Mouse (Mus musculus) hindbrain, embryonic 14.5 days (tissue): Measurements from ENCODE around the gene Ccer2. TPM values are rescaled to one million over a fixed set of nuclear protein-coding genes. Genes with fewer than 3 reads are reported as not detected.

Experiments
- ATAC-seq: fragments of 200-750 bp; cut with Nextera tagmentation; 2 replicates; pipeline ENCODE4 v1.8.0; 2017; ENCODE audit warnings: moderate number of reproducible peaks, mild to moderate bottlenecking, moderate TSS enrichment, moderate library complexity; ENCODE audit not compliant: low FRiP score
- DNase-seq: peaks from one replicate; pipeline ENCODE4 v3.0.0-alpha.2; 2015; ENCODE audit warnings: low spot score
- H3K27ac ChIP-seq: fragments of 300-500 bp; sonication (generic); 2 replicates; pipeline ENCODE4 v1.5.1; 2014; ENCODE audit warnings: mild to moderate bottlenecking, moderate library complexity
- H3K27me3 ChIP-seq: fragments of 300-500 bp; sonication (generic); 2 replicates; pipeline ENCODE4 v1.6.1; 2014; ENCODE audit warnings: mild to moderate bottlenecking, low read length, mixed read lengths; ENCODE audit not compliant: control insufficient read depth, insufficient read depth
- H3K36me3 ChIP-seq: fragments of 300-500 bp; sonication (generic); replicated peaks from 2 replicates; pipeline ENCODE4 v1.6.1; 2014; ENCODE audit not compliant: control insufficient read depth, insufficient read depth
- H3K4me1 ChIP-seq: fragments of 300-500 bp; sonication (generic); replicated peaks from 2 replicates; pipeline ENCODE4 v1.6.1; 2014; ENCODE audit warnings: antibody characterized with exemption, low read length, mixed read lengths; ENCODE audit not compliant: control insufficient read depth, insufficient read depth
- H3K4me2 ChIP-seq: fragments of 300-500 bp; sonication (generic); replicated peaks from 2 replicates; pipeline ENCODE4 v1.6.1; 2014; ENCODE audit warnings: mild to moderate bottlenecking, moderate library complexity
- H3K4me3 ChIP-seq: fragments of 300-500 bp; sonication (generic); replicated peaks from 2 replicates; pipeline ENCODE4 v1.5.1; 2014; ENCODE audit warnings: mild to moderate bottlenecking, low read length
- H3K9ac ChIP-seq: fragments of 300-500 bp; sonication (generic); 2 replicates; pipeline ENCODE4 v1.6.1; 2014
- H3K9me3 ChIP-seq: fragments of 300-500 bp; sonication (generic); 2 replicates; pipeline ENCODE4 v1.6.1; 2016; ENCODE audit warnings: low read length; ENCODE audit not compliant: control insufficient read depth
- WGBS: fragments of 180-500 bp; shearing (Covaris S2); extraction: QIAGEN DNeasy Blood & Tissue Kit; methylation state at CpG from one replicate; pipeline ENCODE4 v1.1.7; 2014; 5-methylcytosine and 5-hydroxymethylcytosine counted together
- polyA plus RNA-seq: library from polyadenylated mRNA; unstranded; fragments of >200 nt; fragmentation: Nextera tagmentation; extraction: Ambion mirVana; gene quantifications from 2 replicates; pipeline ENCODE4 v1.2.1, GENCODE M21; 2014

Ccer2 gene
- polyA plus RNA-seq, 1 experiment from 2014 or later = 0.33 TPM

DNA sequence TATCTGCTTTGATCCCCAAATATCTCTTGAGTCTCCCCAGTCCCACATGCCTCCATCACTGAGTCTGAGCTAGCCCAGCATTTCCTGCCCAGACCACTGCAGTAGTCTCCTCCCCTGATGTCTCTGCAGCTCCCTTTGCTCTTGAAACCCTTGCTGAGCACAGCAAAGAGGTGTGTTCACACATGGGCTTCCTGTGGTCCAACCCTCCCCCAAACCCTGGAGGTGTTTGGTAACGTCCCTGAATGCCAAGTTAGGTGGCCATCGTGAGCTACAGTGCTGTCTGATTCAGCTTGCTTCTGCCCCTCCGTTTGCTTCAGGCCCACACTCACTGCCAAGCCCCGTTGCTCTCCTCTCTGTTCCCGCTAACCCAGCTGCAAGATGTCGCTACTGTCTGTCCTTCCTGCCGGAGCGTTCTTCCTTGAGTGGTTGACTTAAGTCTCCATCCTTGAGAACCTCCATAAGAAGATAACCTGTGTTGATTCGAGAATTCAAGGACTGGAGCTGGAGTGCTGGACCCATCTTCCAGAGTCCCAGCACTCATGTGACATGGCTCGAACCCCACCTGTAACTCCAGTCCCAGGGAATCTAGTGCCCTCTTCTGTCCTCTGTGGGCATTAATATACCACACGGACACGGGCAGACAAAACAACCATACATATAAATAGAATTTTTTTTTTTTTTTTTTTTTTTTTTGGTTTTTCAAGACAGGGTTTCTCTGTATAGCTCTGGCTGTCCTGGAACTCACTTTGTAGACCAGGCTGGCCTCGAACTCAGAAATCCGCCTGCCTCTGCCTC, 36.6 kb downstream of the Ccer2 start:
- DNase-seq (no peak), ATAC-seq (no peak)
- Histone ChIP-seq H3K4me2 (no peak overlapping the region), H3K27me3 (no peaks in the 10 kb centered on the region), H3K9me3 (no peaks in the 10 kb centered on the region), H3K4me3 (no peak overlapping the region), H3K27ac (no peak overlapping the region), H3K9ac (no peak overlapping the region), H3K4me1 (no peaks in the 10 kb centered on the region), H3K36me3 (no peaks in the 10 kb centered on the region; the same call in 1 of the 2 replicates)
- 87% methylated on average over 13 of the region's 14 CpGs for WGBS

DNA sequence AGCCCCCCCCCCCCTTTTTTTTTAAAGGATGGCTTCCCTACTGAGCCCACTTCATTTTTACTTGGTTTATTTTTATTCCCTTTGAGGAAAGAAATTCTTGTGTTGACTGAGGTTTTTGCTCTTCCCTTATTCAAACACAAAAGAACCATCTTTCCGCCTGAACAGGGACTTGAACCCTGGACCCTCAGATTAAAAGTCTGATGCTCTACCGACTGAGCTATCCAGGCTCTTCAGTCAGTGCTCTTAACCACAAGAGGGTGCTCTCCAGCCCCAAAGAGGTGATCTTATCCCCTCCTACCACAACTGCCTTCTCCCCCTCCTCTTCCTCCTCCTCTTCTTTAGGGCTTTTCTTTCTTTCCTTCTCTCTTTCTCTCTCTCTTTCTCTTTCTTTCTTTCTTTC, 37.9 kb downstream of the Ccer2 start:
- H3K27ac ChIP-seq = no peak overlapping the region
- H3K27me3 ChIP-seq = no peaks in the 10 kb centered on the region
- H3K4me3 ChIP-seq = no peak overlapping the region
- ATAC-seq (no peak), DNase-seq (no peak)
- no peaks in the 10 kb centered on the region for H3K4me1 ChIP-seq
- no peak overlapping the region for H3K9ac ChIP-seq
- no peak overlapping the region for H3K4me2 ChIP-seq
- WGBS = 36% methylated on average over 2 of the region's 2 CpGs
- no peaks in the 10 kb centered on the region for H3K9me3 ChIP-seq
- H3K36me3 ChIP-seq = no peaks in the 10 kb centered on the region

DNA sequence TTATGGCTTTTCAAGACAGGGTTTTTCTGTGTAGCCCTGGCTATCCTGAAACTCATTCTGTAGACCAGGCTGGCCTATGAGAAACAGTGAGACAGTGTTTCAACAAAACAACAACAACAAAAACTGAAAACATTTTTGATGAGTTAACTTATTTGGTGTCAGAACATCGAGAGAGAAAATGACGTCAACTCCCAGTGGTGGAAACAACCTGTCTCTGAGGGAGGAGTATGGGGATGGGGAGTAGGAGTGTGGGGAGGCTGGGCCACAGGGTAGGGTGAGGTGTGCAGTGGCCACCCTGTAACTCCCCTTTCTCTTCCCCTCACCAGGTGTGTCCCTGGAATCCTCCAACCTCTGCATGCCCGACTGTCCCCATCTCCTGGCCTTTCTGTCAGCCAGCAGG, 38.5 kb downstream of the Ccer2 start:
- no peak overlapping the region for H3K4me2 ChIP-seq
- H3K36me3 ChIP-seq = no peaks in the 10 kb centered on the region
- no peaks in the 10 kb centered on the region for H3K9me3 ChIP-seq
- no peak for ATAC-seq
- H3K27me3 ChIP-seq = no peaks in the 10 kb centered on the region
- no peaks in the 10 kb centered on the region for H3K4me1 ChIP-seq
- no peak for DNase-seq
- 74% methylated on average over 3 of the region's 3 CpGs for WGBS
- no peak overlapping the region for H3K27ac ChIP-seq
- no peak overlapping the region for H3K4me3 ChIP-seq
- H3K9ac ChIP-seq = no peak overlapping the region

DNA sequence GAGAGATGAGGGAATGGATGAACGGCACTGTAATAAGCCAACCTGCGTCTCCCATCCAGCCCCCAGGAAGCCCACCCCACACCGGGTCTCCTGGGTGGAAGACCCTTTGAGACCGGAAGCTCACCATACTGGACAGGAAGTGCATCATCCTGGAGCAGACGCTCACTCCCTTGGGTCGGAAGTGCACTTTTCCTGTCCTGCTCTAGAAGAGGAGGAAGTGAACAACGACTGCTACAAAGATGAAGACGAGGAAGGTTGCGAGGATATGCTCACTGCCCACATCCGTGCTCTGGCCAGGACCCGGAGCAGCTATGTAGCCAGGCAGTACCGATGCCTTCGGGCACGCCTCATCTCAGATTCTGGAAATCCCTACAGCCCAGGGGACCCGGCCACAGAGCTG, 39.9 kb downstream of the Ccer2 start:
- Histone ChIP-seq H3K27me3 (no peaks in the 10 kb centered on the region), H3K36me3 (no peaks in the 10 kb centered on the region), H3K9me3 (no peaks in the 10 kb centered on the region), H3K4me2 (peak overlapping the region; percentile 35), H3K4me3 (no peak overlapping the region), H3K4me1 (no peaks in the 10 kb centered on the region), H3K9ac (no peak overlapping the region), H3K27ac (no peak overlapping the region)
- ATAC-seq = no peak
- WGBS = 81% methylated on average over 15 of the region's 15 CpGs
- no peak for DNase-seq

DNA sequence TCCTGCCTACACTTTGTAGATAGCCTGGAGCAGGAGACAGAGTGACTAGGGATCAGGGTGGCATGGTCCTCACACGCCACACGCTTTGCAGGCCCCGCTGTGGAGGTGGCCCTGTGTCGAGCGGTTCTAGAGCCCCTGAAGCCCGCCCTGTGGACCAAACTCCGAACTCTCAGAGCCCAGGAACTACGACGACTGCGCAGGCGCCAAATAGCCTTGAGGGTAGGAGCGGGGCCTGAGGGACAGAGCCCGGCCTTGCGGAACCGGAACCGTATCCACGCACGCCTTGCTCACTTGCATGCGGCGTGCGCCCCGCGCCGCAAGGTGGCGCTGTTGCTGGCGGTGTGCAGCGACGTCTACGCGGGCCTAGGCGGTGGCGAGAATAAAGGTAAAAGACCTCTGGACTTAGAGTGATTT, 40.6 kb downstream of the Ccer2 start:
- peak; percentile 69; the same call in 1 of the 2 replicates for ATAC-seq
- no peaks in the 10 kb centered on the region for H3K9me3 ChIP-seq
- no peak overlapping the region for H3K27ac ChIP-seq
- DNase-seq = peak; percentile 82
- peak overlapping the region; percentile 35 for H3K4me2 ChIP-seq
- no peaks in the 10 kb centered on the region for H3K4me1 ChIP-seq
- 15% methylated on average over 32 of the region's 32 CpGs for WGBS
- H3K36me3 ChIP-seq = no peaks in the 10 kb centered on the region
- no peak overlapping the region for H3K4me3 ChIP-seq
- H3K9ac ChIP-seq = no peak overlapping the region
- no peaks in the 10 kb centered on the region for H3K27me3 ChIP-seq

DNA sequence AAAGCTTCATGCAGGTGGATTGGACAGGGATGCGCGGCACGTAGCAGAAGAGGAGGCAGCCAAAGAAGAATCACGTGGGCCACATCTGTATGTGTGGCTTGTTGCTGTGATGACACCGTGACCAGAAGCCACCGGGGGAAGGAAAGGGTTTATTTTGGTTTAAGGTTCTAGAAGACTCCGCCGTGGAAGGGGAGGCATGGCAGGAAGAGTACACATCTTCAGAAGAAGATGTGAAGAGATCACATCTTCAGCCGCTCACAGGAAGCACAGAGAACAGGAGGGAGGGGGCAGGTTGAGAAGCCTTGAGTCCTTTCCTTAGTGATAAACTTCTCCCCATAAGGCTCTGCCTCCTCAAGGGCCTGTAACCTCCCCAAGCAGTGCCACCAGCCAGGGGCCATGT, 44.0 kb downstream of the Ccer2 start:
- Histone ChIP-seq H3K27ac (no peak overlapping the region), H3K9me3 (no peaks in the 10 kb centered on the region), H3K36me3 (no peaks in the 10 kb centered on the region), H3K4me3 (no peak overlapping the region), H3K27me3 (no peaks in the 10 kb centered on the region), H3K4me1 (peaks cover 6% of the 10 kb centered on the region; the same call in 1 of the 2 replicates), H3K4me2 (no peak overlapping the region), H3K9ac (no peak overlapping the region)
- 95% methylated on average over 9 of the region's 9 CpGs for WGBS
- ATAC-seq = no peak
- DNase-seq = no peak

DNA sequence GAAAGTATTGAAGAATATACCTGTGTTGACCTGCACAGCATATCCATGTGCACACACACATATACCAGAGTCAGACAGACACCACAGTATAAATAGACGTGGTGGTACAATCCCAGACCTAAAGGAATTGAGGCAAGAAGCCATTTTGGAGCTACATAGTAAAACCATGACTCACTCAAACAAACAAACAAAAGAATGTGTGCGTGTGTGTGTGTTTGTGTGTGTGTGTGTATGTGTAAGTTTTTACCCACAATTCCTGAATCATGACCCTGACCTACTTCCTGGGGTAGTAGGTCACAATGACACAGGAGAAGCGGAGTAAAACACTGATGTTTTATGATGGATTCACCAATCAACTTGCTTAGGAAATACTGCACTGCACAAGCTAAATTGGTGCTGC, 45.5 kb downstream of the Ccer2 start:
- H3K27ac ChIP-seq = peak overlapping the region; percentile 55

DNA sequence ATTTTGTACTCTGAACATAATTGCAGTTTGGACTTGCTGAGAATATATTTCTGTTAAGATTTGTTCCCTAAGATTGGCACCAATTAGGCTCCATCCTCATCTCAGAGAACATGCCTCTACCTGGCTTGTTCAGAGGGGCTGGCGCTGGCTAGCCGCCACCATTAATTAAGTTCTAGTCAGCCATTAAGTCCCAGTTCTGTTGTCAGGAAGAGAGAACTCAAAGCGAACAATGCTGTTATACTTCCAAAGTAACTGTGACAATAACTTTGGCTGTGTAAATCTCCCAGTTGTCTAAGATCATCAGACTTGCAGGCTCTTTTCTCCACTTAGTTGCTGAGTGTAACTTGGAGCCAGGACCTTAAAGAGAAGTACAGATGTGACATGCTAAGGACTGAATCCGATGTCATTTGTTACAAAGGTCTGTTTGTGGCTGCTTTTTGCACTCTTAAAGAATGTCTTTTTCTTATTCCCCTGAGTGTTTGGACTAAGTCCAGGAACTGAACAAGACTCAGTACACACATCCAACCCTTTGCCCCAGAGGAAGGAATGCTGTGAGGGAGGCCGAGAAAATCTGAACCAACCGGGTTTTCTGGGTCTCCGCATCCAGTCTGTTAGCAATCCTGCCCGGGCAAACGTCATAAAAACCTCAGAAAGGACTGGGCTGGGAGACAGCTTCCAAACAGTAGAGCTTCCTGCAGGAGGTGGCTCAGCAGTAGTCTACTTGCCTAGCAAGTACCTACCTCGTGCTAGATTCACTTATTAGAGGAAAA, 46.1 kb downstream of the Ccer2 start:
- peak; percentile 40 for DNase-seq
- Histone ChIP-seq H3K4me3 (no peak overlapping the region), H3K4me1 (peaks cover 6% of the 10 kb centered on the region; the same call in 1 of the 2 replicates), H3K36me3 (no peaks in the 10 kb centered on the region), H3K9ac (no peak overlapping the region), H3K27ac (peak overlapping the region; percentile 55), H3K9me3 (no peaks in the 10 kb centered on the region), H3K4me2 (no peak overlapping the region), H3K27me3 (no peaks in the 10 kb centered on the region)
- 28% methylated on average over 10 of the region's 10 CpGs for WGBS
- no peak for ATAC-seq

More for the DNA sequence above, 45.5 kb downstream of the Ccer2 start:
- H3K9ac ChIP-seq = no peak overlapping the region
- DNase-seq (no peak), ATAC-seq (no peak)
- no peaks in the 10 kb centered on the region for H3K36me3 ChIP-seq
- no peaks in the 10 kb centered on the region for H3K27me3 ChIP-seq
- peaks cover 6% of the 10 kb centered on the region; the same call in 1 of the 2 replicates for H3K4me1 ChIP-seq
- no peak overlapping the region for H3K4me2 ChIP-seq
- 77% methylated on average over 3 of the region's 3 CpGs for WGBS
- H3K4me3 ChIP-seq = no peak overlapping the region
- H3K9me3 ChIP-seq = no peaks in the 10 kb centered on the region

DNA sequence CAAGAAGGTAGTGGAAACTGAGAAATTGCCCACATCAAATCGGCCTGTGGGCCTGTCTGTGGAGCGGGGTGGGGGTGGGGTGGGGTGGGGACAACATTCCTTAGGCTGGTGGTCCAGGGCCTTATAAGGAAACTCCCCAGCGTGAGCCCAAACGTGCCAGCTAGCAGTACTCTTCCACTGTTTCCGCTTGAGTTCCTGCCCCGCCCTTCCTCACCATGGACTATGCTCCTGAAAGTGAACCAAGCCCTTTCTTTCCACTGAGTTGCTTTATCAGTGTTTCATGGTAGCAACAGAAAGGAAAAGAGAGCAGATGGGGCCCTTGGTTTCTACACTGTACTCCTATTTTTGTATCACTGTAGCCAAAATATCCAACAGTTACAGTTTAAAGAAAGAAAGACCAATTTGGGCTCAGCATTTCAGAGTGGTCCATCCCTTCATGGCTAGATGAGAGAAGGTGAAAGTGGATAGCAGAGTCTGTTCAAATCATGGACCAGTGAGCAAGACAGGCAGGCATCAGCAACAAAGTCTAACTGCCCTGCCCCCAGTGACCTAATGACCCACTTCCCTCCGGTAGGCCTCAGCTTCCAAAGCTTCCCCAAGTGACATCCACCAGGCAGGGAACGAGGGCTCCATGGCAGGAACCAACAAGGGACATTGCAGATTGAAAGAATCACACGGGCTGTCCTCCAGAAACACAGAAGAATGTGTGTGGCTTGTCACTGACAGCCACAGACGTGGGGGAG, 47.0 kb downstream of the Ccer2 start:
- ATAC-seq (no peak), DNase-seq (no peak)
- H3K4me3 ChIP-seq = no peak overlapping the region
- H3K27ac ChIP-seq = peak overlapping the region; percentile 61
- no peak overlapping the region for H3K9ac ChIP-seq
- H3K36me3 ChIP-seq = no peaks in the 10 kb centered on the region
- H3K4me2 ChIP-seq = no peak overlapping the region
- no peaks in the 10 kb centered on the region for H3K27me3 ChIP-seq
- peaks cover 9% of the 10 kb centered on the region for H3K4me1 ChIP-seq
- WGBS = 5% methylated on average over 10 of the region's 10 CpGs
- H3K9me3 ChIP-seq = no peaks in the 10 kb centered on the region
